Mouse (Mus musculus) C2C12 (cell line): Measurements from ENCODE around the gene Pdzrn3. TPM values are rescaled to one million over a fixed set of nuclear protein-coding genes. Genes with fewer than 3 reads are reported as not detected.

Source experiments
- H3K27me3 ChIP-seq: one replicate; pipeline ENCODE4 v1.6.1; 2011; ENCODE audit not compliant: control insufficient read depth, insufficient read depth, insufficient read length
- H3K36me3 ChIP-seq: one replicate; pipeline ENCODE4 v1.6.1; 2011; ENCODE audit not compliant: control insufficient read depth, insufficient read depth
- H3K4me3 ChIP-seq: one replicate; pipeline ENCODE4 v1.5.1; 2011; ENCODE audit warnings: mild to moderate bottlenecking, control low read depth; ENCODE audit not compliant: poor library complexity, insufficient read depth, severe bottlenecking
- H3K79me2 ChIP-seq: one replicate; pipeline ENCODE4 v1.6.1; 2011; ENCODE audit not compliant: control insufficient read depth, insufficient read depth
- H3K79me3 ChIP-seq: one replicate; pipeline ENCODE4 v1.6.1; 2011; ENCODE audit warnings: low read depth, control low read depth
- H3ac ChIP-seq: one replicate; pipeline ENCODE3; 2011; ENCODE audit warnings: low read depth; ENCODE audit not compliant: control insufficient read depth, insufficient read length
- CEBPB ChIP-seq: IDR thresholded peaks from one replicate; pipeline ENCODE4 v1.6.1; 2011; ENCODE audit warnings: low read depth, mild to moderate bottlenecking, control low read depth, moderate library complexity
- CTCF ChIP-seq: IDR thresholded peaks from one replicate; pipeline ENCODE4 v1.5.1; 2011; ENCODE audit not compliant: control insufficient read depth, insufficient read depth, insufficient read length
- FOSL1 ChIP-seq: IDR thresholded peaks from one replicate; pipeline ENCODE4 v1.8.0; 2011; ENCODE audit warnings: mild to moderate bottlenecking, low read length; ENCODE audit not compliant: poor library complexity, insufficient read depth, severe bottlenecking
- MAX ChIP-seq: IDR thresholded peaks from one replicate; pipeline ENCODE4 v1.6.1; 2011; ENCODE audit warnings: mild to moderate bottlenecking, control low read depth
- MYOD1 ChIP-seq: IDR thresholded peaks from one replicate; pipeline ENCODE4 v1.6.1; 2011; ENCODE audit warnings: low read depth; ENCODE audit not compliant: control insufficient read depth, insufficient read length
- MYOG ChIP-seq: IDR thresholded peaks from one replicate; pipeline ENCODE4 v1.6.1; 2011; ENCODE audit not compliant: control insufficient read depth, insufficient read length; ENCODE audit errors: extremely low read depth
- USF1 ChIP-seq: IDR thresholded peaks from one replicate; pipeline ENCODE4 v1.6.1; 2011; ENCODE audit warnings: low read depth, mild to moderate bottlenecking, control low read depth, moderate library complexity
- polyA plus RNA-seq: library from polyadenylated mRNA; unstranded; fragments of >200 nt; fragmentation: generic; extraction: Trizol; gene quantifications from one replicate; pipeline ENCODE4 v1.2.1, GENCODE M21; 2012; ENCODE audit warnings: missing spikeins

Gene Pdzrn3
- polyA plus RNA-seq, 1 experiment: 10.5 TPM

DNA sequence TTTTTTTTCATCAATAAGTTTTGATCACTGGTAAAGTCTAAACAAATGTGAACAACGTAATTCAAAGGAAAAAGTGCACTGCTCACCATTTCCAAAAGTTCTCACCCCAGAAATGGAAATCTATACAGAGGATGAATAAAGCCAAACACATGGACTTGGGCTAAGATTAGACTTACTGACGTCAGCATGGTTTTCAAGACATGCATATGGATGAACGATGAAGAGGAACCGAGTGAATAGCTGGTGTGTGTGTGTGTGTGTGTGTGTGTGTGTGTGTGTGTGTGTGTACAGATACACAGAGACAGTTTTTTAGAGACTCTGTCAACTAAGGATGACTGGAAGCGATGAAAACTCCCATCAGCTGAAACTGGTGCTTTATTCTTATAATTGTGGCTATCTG, 29.2 kb downstream of the Pdzrn3 start:
- no peaks in the 10 kb centered on the region for H3K79me2 ChIP-seq
- H3K4me3 ChIP-seq: no peak overlapping the region
- no peak overlapping the region for H3ac ChIP-seq
- no peaks in the 10 kb centered on the region for H3K36me3 ChIP-seq
- no peaks in the 10 kb centered on the region for H3K27me3 ChIP-seq
- no peaks in the 10 kb centered on the region for H3K79me3 ChIP-seq
- TF ChIP-seq CTCF (no peak), FOSL1 (no peak), MYOD1 (no peak), USF1 (no peak), CEBPB (no peak), MYOG (no peak), MAX (no peak)

DNA sequence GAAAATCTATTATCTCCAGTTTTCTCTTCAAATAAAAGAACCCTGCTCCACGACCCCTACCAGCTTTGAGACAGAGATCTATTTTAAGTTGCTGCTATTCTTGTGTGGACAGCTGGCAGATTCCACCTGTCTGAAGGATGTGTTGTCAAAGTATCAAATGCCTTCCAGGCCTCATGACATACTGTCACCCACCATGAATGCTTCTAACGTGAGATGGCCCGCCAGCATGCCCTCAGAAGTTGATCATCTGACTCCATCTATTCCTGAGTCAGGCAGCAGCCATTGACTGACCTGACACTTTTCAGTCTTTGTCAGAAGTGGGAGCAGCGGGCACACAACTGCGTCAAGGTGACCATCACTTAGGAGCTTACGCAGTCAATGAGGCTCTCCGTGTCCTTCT, 37.6 kb downstream of the Pdzrn3 start:
- TF ChIP-seq CTCF: no peak
- no peaks in the 10 kb centered on the region for H3K36me3 ChIP-seq

DNA sequence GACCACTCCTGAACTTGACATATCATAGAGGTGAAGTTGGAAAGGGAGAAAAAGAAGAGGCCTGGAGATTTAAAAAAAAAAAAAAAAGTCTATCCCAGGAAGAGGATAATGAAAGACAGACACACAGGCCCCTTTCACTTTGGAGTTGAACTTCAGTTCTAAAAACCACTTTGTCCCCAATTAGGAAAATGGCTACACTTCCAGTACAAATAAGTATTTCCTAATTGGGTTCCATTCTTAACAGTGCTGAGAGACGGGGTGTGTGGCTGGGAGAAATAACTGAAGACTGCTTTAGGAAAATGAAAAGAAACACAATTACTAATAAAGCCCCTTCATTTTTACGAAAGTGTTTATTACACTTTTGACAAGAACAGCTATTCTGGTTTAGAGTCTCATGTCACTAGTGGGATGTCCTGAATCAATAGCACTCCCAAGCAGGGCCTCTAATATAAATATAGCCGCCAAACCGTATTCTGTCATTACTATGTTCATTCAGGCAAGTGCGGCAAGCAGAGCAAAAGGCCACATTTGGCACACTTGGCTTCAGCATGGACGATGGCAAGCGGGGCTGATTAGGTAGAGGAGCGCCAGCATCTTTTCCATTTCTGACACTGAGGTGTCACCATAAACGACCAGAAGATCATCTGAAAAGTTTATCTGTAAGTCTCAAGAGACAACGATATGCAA, 39.7 kb downstream of the Pdzrn3 start:
- no peaks in the 10 kb centered on the region for H3K79me2 ChIP-seq
- no peaks in the 10 kb centered on the region for H3K27me3 ChIP-seq
- H3ac ChIP-seq: no peak overlapping the region
- no peak overlapping the region for H3K4me3 ChIP-seq
- H3K79me3 ChIP-seq: no peaks in the 10 kb centered on the region
- H3K36me3 ChIP-seq: no peaks in the 10 kb centered on the region
- TF ChIP-seq CEBPB: no peak
- no peak for TF ChIP-seq MAX
- TF ChIP-seq USF1: no peak
- TF ChIP-seq MYOD1: no peak
- TF ChIP-seq FOSL1: no peak
- TF ChIP-seq MYOG: no peak
- no peak for TF ChIP-seq CTCF

More for the DNA sequence above, 37.6 kb downstream of the Pdzrn3 start:
- no peaks in the 10 kb centered on the region for H3K79me2 ChIP-seq
- no peak overlapping the region for H3K4me3 ChIP-seq
- no peak overlapping the region for H3ac ChIP-seq
- no peaks in the 10 kb centered on the region for H3K79me3 ChIP-seq
- H3K27me3 ChIP-seq: no peaks in the 10 kb centered on the region

DNA sequence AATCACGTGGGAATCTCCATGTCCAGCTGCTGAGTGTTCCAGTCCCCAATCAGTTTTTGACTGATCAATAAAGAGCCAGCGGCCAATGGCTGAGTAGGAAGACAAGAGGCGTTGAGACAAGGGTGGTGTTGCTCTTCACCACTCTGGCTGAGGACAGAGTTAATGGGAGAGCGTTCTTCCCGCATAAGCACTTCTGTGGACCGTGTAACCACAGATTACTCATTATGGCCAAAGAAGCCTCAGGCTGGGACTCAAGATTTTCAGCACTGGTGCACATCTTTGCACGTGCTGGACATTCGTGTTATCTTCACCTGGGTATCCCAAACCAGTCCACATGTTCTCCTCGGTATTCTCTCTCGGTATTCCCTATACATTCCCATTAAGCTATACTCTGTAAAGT, 41.0 kb downstream of the Pdzrn3 start:
- H3K27me3 ChIP-seq: no peaks in the 10 kb centered on the region
- no peaks in the 10 kb centered on the region for H3K79me2 ChIP-seq
- H3ac ChIP-seq: no peak overlapping the region
- H3K79me3 ChIP-seq: no peaks in the 10 kb centered on the region
- no peak for TF ChIP-seq CEBPB
- TF ChIP-seq MYOD1: no peak
- no peak for TF ChIP-seq FOSL1
- TF ChIP-seq MAX: no peak
- no peak for TF ChIP-seq USF1
- H3K36me3 ChIP-seq: no peaks in the 10 kb centered on the region
- H3K4me3 ChIP-seq: no peak overlapping the region

DNA sequence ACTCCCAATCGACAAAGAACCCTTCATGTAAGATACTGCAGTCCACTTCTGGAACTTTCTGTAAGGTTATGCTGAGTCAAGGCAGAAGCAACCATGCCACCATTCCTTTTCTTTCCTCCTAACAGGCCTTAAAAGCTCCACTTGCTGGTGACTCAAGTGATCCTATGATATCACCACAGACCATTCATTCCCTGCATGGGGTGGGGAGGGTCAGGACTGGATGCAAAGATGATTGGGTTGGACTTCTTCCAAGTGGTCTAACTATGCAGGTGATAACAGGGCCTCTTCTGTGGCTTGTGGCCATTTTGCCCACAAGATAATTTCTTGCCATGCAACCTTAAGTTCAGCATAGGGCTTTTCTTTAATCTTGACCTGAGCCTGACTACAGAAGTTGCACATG, 42.0 kb downstream of the Pdzrn3 start:
- peaks cover 1% of the 10 kb centered on the region for H3K79me3 ChIP-seq
- H3K27me3 ChIP-seq: no peaks in the 10 kb centered on the region
- no peaks in the 10 kb centered on the region for H3K79me2 ChIP-seq
- H3K36me3 ChIP-seq: no peaks in the 10 kb centered on the region
- no peak overlapping the region for H3K4me3 ChIP-seq
- TF ChIP-seq MYOD1: no peak
- TF ChIP-seq USF1: no peak
- no peak for TF ChIP-seq MAX
- no peak for TF ChIP-seq CEBPB
- no peak overlapping the region for H3ac ChIP-seq

DNA sequence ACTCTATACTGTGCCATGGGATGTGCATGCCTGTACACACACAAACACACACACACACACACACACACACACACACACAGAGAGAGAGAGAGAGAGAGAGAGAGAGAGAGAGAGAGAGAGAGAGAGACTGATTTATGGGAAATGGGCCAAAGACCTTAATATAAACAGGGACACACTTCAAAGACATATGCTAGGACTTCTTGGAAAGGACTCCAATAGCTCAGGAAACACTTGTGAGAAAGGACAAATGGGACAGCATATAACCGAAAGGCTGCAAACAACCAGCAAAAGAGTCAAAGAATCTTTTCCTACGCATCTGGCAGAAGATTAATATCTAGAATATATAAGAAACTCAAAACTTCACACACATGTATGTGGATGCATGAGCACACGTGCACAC, 43.2 kb downstream of the Pdzrn3 start:
- Histone ChIP-seq H3K79me3 (peaks cover 1% of the 10 kb centered on the region), H3K79me2 (no peaks in the 10 kb centered on the region), H3K36me3 (no peaks in the 10 kb centered on the region), H3K27me3 (no peaks in the 10 kb centered on the region), H3K4me3 (no peak overlapping the region), H3ac (no peak overlapping the region)
- no peak for TF ChIP-seq MAX
- no peak for TF ChIP-seq CTCF
- TF ChIP-seq FOSL1: no peak
- TF ChIP-seq MYOG: no peak
- no peak for TF ChIP-seq MYOD1
- TF ChIP-seq CEBPB: no peak
- TF ChIP-seq USF1: no peak
